Mouse (Mus musculus) CD4-positive, CD25-positive, alpha-beta regulatory T cell, adult 2 months (primary cell): Measurements from ENCODE around the gene Sp8.

Experiments used
- DNase-seq: peaks from one replicate; pipeline ENCODE4 v3.0.0-alpha.2; 2012; ENCODE audit warnings: low read depth, low spot score

The Sp8 gene

DNA sequence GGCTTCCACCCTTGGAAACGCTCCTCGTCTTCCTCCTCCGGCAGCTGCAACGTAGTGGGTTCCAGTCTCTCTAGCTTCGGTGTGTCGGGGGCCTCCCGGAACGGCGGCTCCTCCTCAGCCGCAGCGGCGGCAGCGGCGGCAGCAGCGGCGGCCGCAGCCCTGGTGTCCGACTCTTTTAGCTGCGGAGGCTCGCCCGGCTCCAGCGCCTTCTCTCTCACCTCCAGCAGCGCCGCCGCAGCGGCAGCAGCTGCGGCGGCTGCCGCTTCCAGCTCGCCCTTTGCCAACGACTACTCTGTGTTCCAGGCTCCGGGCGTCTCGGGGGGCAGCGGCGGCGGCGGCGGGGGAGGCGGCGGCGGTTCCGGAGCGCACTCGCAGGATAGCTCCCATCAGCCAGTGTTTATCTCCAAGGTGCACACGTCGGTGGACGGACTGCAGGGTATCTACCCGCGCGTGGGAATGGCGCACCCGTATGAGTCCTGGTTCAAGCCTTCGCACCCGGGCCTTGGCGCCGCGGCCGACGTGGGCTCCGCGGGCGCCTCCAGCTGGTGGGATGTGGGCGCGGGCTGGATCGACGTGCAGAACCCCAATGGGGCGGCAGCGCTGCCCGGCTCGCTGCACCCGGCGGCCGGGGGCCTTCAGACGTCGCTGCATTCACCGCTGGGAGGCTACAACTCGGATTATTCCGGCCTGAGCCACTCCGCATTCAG is 2.5 kb downstream of the Sp8 start:
- DNase-seq, result peak; percentile 25

GRCm38 (mm10) chr12:118849203-118849861 is 3.2 kb downstream of the Sp8 start:
- peak; percentile 8 for DNase-seq

DNA sequence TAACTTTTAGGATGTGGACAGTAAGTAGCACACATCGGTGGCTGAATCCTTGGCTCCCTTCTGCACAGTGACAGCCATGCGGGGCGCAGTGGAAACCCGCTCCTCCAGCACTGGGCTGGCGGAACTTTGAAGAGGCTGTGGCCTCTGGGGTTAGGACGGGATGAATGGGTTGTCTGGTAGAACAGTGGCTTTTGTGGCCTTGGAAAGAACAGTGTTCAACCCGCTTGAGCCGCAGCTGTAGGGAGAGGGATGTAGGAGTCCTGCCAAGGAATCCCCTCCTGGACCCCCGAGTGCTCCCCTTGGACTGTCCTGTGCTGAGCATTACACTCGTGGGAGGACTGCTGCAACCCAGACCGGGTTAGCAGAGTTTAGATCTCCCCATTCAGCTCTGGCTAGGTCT is 3.9 kb downstream of the Sp8 start:
- no peak for DNase-seq

DNA sequence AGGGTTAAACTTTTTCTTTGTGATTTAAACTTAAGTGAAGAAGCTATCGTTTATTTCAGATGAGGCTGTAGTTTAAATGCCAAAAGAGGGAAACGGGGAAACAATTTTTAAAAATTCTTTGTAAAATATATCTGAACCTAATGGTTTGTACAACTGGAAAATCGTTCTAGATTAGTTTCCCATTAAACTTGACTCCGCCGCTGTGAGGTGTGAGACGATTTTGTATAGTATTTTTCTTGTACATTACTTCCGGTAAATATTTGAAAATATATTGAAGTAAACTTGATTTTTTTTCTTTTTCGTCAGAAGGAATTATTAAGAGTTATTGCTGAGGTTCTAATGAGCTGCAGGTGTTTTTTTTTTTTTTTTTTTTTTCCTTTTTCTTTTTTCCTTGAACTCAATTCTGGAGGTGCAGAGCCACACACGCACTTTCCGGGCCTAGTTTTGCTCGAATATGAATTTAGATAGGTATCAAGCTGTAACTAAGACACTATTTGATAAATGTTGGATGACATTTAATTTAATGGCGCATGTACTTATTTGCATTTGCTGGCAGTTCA is 4.8 kb downstream of the Sp8 start:
- no peak for DNase-seq

DNA sequence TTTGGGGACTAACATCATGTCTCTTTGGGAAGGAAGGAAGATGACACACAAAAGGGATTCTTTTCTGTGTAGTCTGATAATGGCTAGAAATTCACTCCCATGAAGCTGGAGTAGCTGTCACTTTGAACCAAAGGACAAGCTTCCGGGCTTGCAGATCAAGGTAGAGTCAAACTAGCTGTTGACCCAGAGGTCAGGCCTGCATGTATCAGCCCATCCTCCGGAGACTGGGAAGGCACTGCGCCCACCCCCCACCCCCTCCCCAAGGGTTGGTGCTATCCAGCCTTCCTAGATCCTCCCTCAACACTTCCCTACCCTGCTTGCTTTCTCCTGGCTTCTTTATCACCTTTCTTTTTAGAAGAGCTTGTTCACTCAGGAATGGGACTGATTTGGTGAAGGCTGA is 7.2 kb downstream of the Sp8 start:
- DNase-seq, result no peak

DNA sequence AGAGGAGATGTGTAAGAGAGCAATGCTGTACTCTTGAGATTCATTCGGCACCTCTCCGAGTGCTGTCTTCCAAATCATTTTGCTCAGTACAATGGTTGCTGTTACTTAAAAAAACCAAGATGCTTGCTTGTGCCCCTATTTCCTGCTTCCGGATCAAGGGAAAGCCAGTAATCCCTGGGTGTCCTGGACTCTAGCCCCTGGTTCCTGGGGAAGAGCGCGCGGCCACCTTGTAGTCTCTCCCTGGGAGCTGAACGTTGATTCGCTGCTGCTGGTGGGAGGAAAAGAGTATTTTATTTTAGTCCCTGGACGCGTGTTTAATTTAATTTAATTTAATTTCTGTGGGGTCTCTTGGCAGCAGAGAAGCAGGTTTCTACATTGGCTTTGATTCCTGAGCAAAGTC is 8.3 kb downstream of the Sp8 start:
- no peak for DNase-seq

- peak; percentile 47 for DNase-seq
These were observed 8.8 kb downstream of the Sp8 start for GRCm38 (mm10) chr12:118854831-118855453.

GRCm38 (mm10) chr12:118856151-118856550 is 10.0 kb downstream of the Sp8 start:
- DNase-seq, result no peak

GRCm38 (mm10) chr12:118872673-118873072 is 26.5 kb downstream of the Sp8 start:
- DNase-seq, result no peak

DNA sequence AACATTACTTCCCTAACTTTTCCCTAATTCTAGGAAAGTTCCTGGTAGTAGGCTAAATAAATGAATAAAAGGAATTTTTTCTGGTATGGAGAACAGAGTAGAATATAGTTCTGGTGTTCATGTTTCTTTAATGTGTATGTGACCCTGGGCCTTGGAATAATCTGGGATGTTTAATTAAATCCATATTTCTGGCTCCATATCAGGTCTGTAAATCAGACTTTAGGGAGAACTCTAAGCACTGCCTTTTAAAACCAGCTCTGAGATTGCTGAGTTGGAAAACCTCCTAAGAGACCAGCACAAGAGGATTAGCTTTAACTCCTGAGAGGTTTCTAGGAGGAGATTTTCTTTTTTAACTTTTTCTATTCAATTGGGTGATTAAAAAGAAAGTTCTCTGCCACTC is 36.7 kb downstream of the Sp8 start:
- no peak for DNase-seq

DNA sequence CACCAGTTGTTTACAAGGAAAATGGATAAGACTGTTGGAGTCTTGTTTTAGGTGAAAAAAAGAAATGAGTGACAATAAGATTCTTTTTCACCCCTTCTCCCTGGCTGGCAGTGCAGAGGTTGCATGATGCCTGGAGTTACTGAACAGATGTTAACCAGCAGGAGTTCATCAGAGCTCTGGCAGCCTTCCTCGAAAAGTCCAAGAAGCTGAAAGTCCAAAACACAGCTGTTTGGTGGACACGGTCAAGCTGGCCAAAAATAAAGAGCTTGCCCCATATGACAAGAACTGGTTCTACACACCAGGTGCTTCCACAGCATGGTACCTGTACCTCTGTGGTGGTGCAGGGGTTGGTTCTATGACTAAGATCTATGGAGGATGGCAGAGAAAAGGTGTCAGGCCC is 41.8 kb downstream of the Sp8 start:
- no peak for DNase-seq
